Mouse (Mus musculus) C2C12 (cell line): ENCODE measurements at regions not wholly inside any gene's neighbourhood (a gene's known extent, or its start where the extent isn't known, plus 50 kb on each side); places are given as distances from the start of the nearest gene placed in this dataset.
A peak's percentile ranks its signal among the peaks of the same experiment; 100 is the strongest.

Source experiments
- H3K27me3 ChIP-seq: one replicate; pipeline ENCODE4 v1.6.1; 2011; ENCODE audit not compliant: control insufficient read depth, insufficient read depth, insufficient read length
- H3K36me3 ChIP-seq: one replicate; pipeline ENCODE4 v1.6.1; 2011; ENCODE audit not compliant: control insufficient read depth, insufficient read depth
- H3K4me3 ChIP-seq: one replicate; pipeline ENCODE4 v1.5.1; 2011; ENCODE audit warnings: mild to moderate bottlenecking, control low read depth; ENCODE audit not compliant: poor library complexity, insufficient read depth, severe bottlenecking
- H3K79me2 ChIP-seq: one replicate; pipeline ENCODE4 v1.6.1; 2011; ENCODE audit not compliant: control insufficient read depth, insufficient read depth
- H3K79me3 ChIP-seq: one replicate; pipeline ENCODE4 v1.6.1; 2011; ENCODE audit warnings: low read depth, control low read depth
- H3ac ChIP-seq: one replicate; pipeline ENCODE3; 2011; ENCODE audit warnings: low read depth; ENCODE audit not compliant: control insufficient read depth, insufficient read length
- CEBPB ChIP-seq: IDR thresholded peaks from one replicate; pipeline ENCODE4 v1.6.1; 2011; ENCODE audit warnings: low read depth, mild to moderate bottlenecking, control low read depth, moderate library complexity
- CTCF ChIP-seq: IDR thresholded peaks from one replicate; pipeline ENCODE4 v1.5.1; 2011; ENCODE audit not compliant: control insufficient read depth, insufficient read depth, insufficient read length
- FOSL1 ChIP-seq: IDR thresholded peaks from one replicate; pipeline ENCODE4 v1.8.0; 2011; ENCODE audit warnings: mild to moderate bottlenecking, low read length; ENCODE audit not compliant: poor library complexity, insufficient read depth, severe bottlenecking
- MAX ChIP-seq: IDR thresholded peaks from one replicate; pipeline ENCODE4 v1.6.1; 2011; ENCODE audit warnings: mild to moderate bottlenecking, control low read depth
- MYOD1 ChIP-seq: IDR thresholded peaks from one replicate; pipeline ENCODE4 v1.6.1; 2011; ENCODE audit warnings: low read depth; ENCODE audit not compliant: control insufficient read depth, insufficient read length
- MYOG ChIP-seq: IDR thresholded peaks from one replicate; pipeline ENCODE4 v1.6.1; 2011; ENCODE audit not compliant: control insufficient read depth, insufficient read length; ENCODE audit errors: extremely low read depth
- USF1 ChIP-seq: IDR thresholded peaks from one replicate; pipeline ENCODE4 v1.6.1; 2011; ENCODE audit warnings: low read depth, mild to moderate bottlenecking, control low read depth, moderate library complexity

DNA sequence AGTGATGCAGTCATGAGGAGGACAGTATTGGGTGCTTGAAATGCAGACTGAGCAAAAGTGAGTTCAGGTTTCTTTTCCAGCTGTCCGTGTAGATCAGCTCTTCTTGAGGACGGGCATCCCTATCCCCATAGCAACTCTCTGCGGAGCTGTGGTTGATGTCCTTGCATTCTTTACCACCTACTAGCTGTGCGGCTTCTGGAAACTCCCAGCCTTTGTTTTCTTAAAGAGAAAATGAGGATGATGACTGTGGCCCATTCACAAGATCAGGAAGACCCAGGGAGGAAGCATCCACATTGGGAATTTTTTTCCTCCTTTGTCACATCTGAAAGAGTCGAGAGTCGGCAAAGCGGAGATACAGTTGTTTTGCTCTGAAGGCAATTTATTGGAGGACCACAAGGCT, 410.2 kb upstream of the Sall1 start:
- H3ac ChIP-seq = no peak overlapping the region
- H3K36me3 ChIP-seq = no peaks in the 10 kb centered on the region
- H3K79me3 ChIP-seq = no peaks in the 10 kb centered on the region
- TF ChIP-seq MYOG (no peak), FOSL1 (no peak), MAX (no peak), USF1 (no peak), CTCF (no peak), CEBPB (no peak), MYOD1 (peak; percentile 58)
- no peak overlapping the region for H3K4me3 ChIP-seq
- no peaks in the 10 kb centered on the region for H3K79me2 ChIP-seq
- no peaks in the 10 kb centered on the region for H3K27me3 ChIP-seq

DNA sequence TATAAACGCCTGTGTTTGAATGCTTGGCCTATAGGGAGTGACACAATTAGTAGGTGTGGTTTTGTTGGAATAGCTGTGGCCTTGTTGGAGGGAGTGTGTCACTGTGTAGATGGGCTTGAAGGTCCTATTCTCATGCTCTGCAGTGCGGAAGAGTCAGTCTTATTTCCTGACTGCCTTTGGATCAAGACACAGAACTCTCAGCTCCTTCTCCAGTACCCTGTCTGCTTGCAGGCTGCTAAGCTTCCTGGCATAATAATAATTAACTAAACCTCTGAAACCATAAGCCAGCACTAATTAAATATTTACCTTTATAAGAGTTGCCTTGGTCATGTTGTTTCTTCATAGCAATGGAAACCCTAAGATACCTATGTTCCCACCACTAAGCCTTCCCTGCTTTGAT, 409.8 kb upstream of the Sall1 start:
- TF ChIP-seq MYOG (no peak), MYOD1 (no peak), CEBPB (no peak), USF1 (no peak), MAX (no peak), FOSL1 (no peak), CTCF (no peak)
- Histone ChIP-seq H3K4me3 (no peak overlapping the region), H3K79me3 (no peaks in the 10 kb centered on the region), H3K27me3 (no peaks in the 10 kb centered on the region), H3K79me2 (no peaks in the 10 kb centered on the region), H3ac (no peak overlapping the region), H3K36me3 (no peaks in the 10 kb centered on the region)

DNA sequence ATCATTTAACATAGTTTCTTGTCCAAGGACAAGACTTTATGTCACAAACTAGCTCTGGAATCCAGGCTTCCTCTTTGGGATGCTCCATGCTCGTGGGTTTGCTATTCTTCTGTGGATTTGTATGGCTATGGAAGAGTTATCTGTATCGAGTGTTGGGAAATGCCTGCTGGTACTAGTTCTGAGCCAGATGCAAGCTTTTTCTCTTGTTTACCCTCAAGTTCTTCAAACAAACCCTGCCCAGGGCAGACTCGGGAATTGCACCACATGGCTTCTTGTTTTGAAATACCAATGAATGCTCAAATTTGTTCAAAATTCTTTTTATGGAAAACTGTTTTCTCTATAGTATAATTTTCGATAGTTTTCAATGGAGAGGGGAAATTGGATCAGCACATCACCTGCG, 400.5 kb upstream of the Sall1 start:
- Histone ChIP-seq H3K27me3 (no peaks in the 10 kb centered on the region), H3K4me3 (no peak overlapping the region), H3ac (no peak overlapping the region), H3K79me3 (no peaks in the 10 kb centered on the region), H3K79me2 (no peaks in the 10 kb centered on the region), H3K36me3 (no peaks in the 10 kb centered on the region)
- TF ChIP-seq FOSL1 = no peak

DNA sequence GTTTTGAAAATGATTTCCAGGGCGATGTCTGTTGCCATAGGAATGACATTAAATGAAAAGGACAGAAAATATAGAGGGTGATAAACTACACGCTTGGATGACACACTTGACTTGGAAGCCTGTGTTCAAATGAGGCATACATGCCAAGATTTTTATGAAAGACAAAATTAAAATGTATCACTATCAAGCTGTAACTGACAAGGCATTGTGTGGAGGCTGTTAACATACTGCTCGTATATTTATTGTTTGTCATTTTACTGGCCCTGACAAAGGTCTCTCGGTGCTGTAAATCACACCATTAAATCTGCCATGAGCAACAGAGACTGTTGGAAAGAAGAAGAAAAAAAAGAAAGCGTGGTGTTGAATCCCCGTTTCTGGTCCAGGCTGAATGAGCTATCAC, 395.3 kb upstream of the Sall1 start:
- H3K4me3 ChIP-seq = no peak overlapping the region

DNA sequence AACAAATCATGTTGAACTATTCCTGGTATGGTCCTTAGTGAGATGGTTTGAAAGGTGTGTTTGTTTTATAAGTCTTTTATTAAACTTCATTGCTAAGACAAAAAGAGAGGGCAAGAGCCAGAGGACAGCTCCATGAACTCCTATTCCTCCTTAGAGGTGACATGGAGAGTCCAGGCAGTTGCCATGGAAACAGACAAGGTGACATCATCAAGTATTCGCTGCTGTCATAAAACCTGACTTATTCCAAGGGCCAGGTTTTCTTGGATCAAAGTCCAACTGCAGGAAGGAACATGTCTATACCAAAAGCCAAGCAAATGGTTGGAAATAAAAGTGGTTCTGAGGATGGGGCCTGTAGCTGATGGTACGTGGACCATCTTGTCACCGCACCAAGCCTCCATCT, 383.0 kb upstream of the Sall1 start:
- Histone ChIP-seq H3K4me3 (no peak overlapping the region), H3K36me3 (no peaks in the 10 kb centered on the region), H3K27me3 (no peaks in the 10 kb centered on the region), H3K79me2 (no peaks in the 10 kb centered on the region), H3K79me3 (no peaks in the 10 kb centered on the region), H3ac (no peak overlapping the region)
- TF ChIP-seq FOSL1 (no peak), CEBPB (no peak), MYOD1 (no peak), MYOG (no peak), MAX (no peak), USF1 (no peak), CTCF (no peak)

More for the DNA sequence above, 395.3 kb upstream of the Sall1 start:
- TF ChIP-seq CEBPB (no peak), MAX (no peak), FOSL1 (no peak), MYOD1 (no peak), USF1 (no peak), CTCF (no peak), MYOG (no peak)
- no peaks in the 10 kb centered on the region for H3K79me3 ChIP-seq
- no peaks in the 10 kb centered on the region for H3K79me2 ChIP-seq
- H3K36me3 ChIP-seq = no peaks in the 10 kb centered on the region
- no peak overlapping the region for H3ac ChIP-seq
- no peaks in the 10 kb centered on the region for H3K27me3 ChIP-seq

DNA sequence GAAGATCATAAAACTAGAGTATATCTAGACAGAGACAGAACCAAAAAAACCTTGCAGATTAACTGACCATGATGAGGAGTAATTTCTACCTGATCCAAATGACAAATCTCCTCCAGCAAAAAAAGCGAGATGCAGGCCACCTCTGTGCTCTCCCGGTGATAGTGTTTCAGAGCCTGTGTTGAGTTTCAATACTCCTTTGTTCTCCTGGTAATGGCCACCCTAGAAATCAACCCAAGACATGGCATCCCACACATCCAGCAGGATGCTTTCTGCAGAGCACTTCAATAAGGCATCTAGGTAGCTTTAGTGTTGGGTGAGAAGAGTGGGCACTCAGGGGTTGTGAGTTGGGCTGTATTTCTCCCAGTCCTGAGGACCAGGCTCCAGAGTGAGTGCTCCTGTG, 371.3 kb upstream of the Sall1 start:
- TF ChIP-seq MAX = no peak
- TF ChIP-seq CTCF = no peak
- no peak for TF ChIP-seq USF1
- TF ChIP-seq MYOD1 = no peak
- no peak for TF ChIP-seq FOSL1
- no peak for TF ChIP-seq CEBPB
- no peak for TF ChIP-seq MYOG
- no peaks in the 10 kb centered on the region for H3K79me2 ChIP-seq
- no peaks in the 10 kb centered on the region for H3K27me3 ChIP-seq
- H3ac ChIP-seq = no peak overlapping the region
- H3K4me3 ChIP-seq = no peak overlapping the region
- H3K79me3 ChIP-seq = no peaks in the 10 kb centered on the region
- H3K36me3 ChIP-seq = no peaks in the 10 kb centered on the region
